Mouse (Mus musculus) lung, postnatal 0 days (tissue): ENCODE data around the gene Fam151a.

Experiments used
- CTCF ChIP-seq: IDR thresholded peaks from 2 replicates; pipeline ENCODE4 v1.5.1; 2016; ENCODE audit warnings: antibody characterized with exemption, mild to moderate bottlenecking
- EP300 ChIP-seq: IDR thresholded peaks from 2 replicates; pipeline ENCODE4 v1.6.1; 2016; ENCODE audit warnings: antibody characterized with exemption, mild to moderate bottlenecking, control low read depth

DNA sequence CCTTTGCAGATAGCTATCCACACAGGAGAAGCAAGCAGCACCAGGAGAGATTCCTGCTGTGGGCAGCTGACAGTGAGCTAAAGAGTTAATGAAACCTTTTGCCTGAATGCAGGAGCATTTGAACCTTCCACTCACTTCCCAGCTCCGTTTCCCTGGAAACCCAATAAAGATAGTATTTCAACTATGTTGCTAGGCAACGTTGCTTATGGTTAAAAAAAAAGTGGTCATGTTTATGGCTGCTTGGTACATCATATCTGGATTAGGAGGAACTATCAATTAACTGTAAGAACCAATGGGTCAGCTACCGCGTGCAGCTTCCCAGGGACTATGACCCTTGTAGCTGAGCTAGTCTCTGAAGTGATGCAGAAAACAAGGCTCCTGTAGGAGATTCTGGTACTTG is 32.9 kb upstream of the Fam151a start:
- TF ChIP-seq CTCF, result no peak
- no peak for TF ChIP-seq EP300
